Mouse (Mus musculus) lung, postnatal 25 days (tissue): ENCODE measurements at regions not wholly inside any gene's neighbourhood (a gene's known extent, or its start where the extent isn't known, plus 50 kb on each side); places are given as distances from the start of the nearest gene placed in this dataset.

Source experiments
- DNase-seq: peaks from one replicate; pipeline ENCODE4 v3.0.0; 2022; ENCODE audit warnings: low spot score

DNA sequence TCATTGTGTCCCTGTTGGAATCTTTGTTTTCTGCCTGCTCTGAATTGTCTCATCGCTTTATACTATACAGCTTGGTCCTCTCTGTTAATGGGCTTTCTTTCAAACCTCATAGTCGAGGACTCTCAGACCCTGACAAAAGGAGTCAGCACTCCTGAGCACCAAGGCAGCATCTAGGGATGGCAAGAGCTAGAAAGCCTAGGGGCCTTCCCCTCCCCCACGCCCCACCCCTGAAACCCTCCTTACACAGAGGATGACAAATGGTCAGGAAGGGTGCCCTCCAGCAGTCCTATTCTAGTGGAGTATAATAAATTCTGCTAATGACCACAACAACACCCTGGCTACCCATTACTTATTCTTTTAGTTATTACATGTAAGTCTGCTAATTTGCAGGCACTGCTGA is 74.4 kb downstream of the Tbx19 start:
- no peak for DNase-seq

DNA sequence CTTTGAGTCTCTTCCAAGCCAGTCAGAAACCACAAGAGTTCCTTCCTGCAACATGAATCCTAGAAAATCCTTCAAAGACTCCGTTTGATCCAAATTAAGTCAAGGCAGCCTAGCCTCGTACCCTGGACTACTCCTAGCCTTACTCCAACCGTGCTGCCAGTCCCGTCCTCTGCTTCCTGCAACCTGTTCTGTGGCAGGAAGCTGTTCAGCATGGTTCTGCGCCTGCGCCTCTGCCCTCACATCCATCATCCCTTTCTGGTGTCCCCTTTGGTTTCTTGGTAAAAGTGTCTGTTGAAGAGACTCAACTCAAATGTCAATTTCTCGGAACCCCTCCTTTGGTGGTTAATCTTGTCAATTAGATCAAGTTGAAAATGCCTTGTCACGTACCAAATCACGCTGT is 75.8 kb downstream of the Tbx19 start:
- DNase-seq: no peak

DNA sequence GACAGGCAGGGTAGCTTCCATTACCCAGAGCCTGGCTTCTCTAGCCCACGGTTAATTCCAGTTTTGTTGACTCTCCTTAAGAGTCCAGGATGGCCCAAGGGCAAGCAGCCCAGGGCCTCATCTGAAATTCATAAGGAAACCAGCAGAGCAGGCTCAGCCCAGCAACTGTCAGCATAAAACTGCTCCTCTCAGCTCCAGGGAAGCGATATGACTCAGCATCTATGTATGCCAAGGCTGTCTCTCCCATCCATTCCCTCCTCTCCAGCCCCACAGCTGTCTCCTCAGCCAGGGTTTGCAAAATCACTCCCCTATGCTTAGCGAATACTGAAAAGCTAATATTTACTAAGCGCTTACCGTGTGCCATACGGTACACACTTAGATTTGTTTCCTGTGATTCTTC is 76.4 kb downstream of the Tbx19 start:
- peak; percentile 12 for DNase-seq

DNA sequence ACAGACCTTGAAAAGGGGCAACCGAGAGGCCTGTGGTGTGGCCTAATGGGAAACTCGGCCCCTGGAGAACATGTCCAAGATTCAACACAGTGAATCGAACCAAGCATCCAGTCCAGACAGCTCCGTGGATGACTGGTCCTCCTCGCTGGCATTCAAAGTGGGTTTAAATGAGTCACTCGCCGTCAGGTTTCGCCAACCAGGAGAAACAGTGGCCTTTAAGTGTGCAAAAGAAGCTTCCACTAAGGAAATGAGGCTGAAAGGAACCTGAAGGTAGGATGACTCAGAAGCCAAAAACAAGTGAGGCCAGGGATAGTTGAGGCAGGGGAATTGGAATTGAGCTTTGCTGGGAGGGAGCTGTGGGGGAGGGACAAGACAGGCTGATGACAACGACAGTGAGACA is 80.2 kb downstream of the Tbx19 start:
- DNase-seq: no peak

DNA sequence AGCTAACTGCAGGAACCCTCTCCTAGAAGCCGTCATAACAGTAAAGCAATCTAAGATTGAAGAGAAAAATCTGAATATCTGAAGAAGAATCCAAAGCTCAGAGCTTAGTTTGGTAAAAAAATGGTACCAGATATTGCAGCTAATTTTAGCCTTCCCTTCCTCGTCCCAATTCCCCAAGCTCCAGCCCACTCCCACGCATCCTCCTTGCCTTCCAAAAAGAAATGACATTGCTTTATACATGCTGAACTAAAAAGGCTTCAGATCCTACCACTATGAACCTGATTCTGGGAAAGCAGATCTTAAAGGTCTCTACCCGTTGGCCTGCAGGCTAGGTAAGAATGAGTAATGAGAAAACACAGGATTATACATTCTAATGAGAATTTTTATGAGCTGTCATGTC is 83.3 kb downstream of the Tbx19 start:
- no peak for DNase-seq

DNA sequence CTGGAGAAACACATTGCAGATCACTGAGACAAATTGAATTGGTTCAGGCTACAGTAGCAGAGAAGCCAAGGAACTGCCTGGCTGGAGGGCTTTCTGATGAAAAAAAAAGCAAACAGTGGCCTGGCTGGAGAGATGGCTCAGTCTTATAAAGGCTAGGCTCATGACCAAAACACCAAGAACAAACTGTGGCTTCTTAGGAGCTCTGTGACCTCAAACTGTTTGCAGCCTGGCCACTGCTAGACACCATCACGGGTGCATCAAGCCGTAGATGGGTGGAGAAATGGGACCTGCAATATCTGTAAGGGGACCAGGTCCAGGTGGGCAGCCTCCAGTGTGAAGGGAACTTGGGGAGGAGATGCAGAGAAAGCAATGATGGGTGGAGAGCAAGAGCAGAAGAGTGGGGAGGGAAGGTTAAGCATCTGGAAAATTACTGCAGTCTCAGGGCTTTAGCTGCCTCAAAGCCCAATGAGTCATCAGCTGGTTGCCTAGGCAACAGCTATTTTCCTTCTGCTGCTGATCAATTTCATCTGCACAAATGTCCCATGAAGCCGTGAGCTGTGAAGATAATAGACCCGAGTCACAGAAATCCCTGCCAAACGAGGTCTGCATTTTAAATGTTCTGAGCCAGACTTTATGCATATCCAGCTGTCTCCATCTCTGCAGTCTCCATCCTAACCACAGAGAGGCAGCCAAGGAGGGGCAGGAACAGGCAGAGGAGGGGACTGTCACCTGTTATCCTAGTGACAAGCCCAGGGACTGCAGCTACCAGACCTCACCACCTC is 85.1 kb downstream of the Tbx19 start:
- no peak for DNase-seq

DNA sequence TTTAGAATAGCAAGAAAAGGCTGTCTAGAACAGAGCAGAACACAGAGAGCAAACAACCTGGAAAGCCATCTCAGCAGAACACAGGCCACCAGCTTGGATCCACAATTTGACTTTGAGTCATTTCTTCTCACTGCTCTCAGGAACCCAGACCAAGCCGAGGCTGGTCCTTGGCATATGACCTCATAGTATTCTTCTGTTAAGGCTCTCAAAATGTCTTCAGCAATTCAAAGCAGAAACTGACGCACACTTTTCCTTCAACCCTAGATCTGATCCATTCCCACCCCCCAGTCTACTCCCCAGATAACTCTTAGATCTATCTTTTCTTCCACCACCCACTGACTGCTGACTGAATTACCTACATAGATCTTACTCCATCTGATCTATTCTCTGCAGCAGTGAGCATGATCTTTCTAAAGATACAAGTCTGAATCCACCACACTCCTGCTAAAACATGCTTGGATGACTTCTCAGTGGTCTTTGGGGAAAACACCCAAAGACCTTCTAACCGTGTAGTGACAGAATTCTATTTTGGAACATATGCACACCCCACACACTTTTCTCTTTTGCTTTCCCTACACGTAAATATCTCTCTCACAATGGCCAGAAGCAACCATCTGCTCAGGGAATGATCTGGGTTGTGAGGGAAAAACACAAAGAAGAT is 88.6 kb downstream of the Tbx19 start:
- no peak for DNase-seq

DNA sequence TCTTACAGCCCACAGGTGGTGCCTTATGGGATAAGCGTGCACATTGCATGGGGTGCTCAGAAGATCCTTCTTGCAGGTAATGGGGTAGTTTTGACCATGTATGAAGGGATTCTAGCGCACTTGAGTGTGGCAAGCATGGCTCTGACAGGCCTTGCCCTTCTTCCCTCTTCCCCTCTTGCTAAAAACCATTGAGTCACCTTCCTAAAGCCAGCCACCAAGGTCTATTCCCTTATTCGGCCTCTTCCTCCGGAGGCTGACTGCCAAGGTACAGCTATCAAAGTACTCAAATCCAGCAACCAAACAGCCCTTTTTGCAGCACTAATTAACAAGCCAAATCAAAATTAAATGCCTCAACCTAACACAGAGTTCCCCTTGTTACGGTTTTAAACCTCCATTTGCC is 95.6 kb downstream of the Tbx19 start:
- DNase-seq: no peak

DNA sequence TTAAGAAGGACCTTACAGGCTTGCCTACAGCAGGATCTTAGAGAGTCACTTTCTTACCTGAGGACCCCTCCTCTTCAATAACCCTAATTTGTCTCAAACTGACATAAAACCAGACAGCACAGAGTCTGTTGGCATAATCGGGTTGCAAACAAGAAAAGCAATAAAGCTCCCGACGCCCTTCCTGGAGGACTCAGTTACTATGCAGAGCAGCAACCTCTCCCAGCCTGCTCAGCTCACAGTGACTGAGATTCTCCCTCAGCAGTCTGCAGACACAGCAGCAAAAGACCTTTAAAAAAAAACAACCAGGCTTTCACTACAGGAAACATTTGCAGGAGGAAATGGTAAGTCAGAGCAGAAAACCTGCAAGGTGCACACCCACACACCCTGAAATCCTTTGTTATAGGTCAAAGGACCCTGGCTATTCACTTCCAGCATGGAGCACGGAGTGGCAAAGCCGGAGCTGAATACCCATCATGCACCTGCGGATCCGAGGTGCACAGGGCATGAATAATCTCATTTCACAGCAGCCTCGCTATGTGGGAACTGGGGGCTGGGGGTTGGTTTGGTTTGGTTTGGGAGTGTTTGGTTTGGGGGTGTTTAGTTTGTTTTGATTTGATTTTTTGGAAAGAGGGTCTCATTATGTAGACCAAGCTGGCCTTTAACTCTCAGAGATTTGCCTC is 97.6 kb downstream of the Tbx19 start:
- DNase-seq: no peak

DNA sequence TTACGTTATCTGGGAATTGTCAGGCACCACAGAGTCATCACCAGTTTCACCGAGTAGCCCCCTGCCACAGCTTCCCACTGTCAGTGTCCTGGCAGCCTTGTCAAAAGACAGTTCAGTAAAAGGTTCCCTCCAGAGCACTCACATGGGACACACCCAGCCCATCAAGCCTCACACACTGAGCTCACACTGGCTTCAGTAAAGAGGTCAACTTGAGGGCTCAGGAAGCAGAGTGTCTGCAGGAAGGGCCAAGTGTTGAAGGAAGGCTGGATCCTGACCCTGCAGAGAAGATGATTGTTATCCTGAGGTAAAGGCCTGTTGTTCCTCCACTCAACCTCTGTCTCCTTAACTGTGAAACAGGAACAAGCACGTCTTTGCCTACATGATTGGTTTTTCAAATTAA is 99.2 kb downstream of the Tbx19 start:
- DNase-seq: no peak

DNA sequence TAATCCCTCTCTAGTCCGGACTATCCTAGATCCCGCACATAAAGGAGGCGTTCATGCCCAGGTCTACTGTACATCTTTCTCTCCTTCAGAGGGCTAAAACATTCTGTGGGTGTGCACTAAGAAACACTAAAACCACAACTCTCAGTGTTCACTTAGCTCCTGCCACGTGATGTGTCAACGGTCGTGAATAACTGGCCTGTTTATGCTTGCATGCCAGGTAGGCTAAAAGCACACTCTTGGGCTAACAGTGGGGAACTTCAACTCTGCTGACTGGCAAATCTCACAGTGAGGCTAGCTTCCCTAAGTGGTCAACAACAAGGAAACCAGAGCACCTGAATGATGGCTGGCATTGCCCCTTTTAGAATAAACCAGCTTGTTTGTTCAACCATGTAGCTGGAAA is 106.3 kb downstream of the Tbx19 start:
- no peak for DNase-seq

DNA sequence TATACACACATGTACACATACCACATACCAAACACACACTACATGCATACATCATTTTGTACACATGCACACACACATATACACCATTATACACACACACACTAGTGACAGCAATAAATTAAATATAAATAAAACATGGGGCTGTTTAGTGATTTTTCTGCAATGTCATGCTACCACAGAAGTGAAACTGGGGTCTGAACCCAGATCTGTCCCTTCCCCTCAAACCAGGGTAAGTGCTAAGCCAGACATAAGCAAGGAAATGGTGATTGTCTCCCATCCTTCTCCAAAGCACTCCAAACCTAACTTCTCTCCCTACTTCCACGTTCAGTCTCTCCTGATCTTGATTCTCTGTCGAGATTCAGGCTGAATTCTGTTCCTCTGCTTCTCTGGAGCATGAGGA is 109.3 kb downstream of the Tbx19 start:
- DNase-seq: no peak

DNA sequence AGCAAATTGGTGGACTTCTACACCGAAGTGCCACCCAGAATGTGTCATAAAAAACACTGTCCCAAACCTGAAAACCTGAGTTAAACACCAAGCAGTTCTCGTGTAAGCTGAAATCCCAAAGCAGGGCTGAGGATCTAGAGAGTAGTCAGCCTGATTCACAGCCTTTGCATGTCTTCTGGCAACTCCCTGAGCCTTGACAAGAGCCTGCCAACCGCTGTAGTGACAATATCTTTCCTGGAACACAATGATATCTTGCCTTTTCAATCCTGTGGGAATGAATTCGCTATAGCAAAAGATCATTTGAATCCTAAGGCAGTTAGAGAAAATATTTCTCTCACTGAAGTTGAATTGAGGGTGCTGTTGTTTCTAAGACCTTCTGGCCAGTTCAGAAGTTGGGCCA is 110.4 kb downstream of the Tbx19 start:
- no peak for DNase-seq

DNA sequence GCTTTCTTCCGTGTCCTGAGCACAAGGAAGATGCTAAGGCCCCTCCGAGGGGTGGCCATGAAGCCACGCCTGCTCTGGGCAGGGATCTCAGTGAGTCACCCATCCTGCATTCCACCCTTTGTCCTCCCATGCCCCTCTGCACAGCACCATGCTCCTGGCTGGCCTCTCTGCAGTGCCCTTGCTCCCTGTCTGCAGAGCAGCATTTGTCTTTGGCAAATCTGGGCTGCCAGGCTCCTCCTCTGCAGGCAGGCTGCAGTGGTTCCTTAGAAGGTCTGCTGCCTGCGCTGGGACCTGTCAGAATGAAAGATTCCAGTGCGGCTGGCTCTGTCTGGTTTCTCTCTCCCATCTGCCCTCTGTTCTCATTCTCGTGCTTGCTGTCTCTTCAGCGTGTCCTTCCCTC is 111.3 kb upstream of the Xcl1 start:
- no peak for DNase-seq

DNA sequence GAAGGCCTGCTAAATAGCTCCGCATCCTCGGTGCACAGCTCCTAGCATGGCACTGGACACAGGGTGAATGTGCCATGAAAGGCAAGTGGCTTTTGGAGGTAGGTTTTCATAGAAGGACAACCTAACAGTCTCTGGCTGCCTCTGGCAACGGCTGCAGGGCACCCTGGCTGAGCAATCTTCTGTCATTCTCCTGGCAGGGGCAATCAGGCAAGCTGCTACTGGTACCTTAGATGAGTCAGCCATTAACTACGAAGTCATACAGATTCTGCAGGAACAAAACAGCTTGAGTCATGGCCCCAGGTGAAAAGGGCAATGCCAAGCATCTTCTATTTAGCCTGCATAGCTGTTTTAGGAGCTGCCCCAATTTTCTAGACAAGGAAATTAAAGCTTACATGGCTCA is 110.7 kb upstream of the Xcl1 start:
- no peak for DNase-seq

DNA sequence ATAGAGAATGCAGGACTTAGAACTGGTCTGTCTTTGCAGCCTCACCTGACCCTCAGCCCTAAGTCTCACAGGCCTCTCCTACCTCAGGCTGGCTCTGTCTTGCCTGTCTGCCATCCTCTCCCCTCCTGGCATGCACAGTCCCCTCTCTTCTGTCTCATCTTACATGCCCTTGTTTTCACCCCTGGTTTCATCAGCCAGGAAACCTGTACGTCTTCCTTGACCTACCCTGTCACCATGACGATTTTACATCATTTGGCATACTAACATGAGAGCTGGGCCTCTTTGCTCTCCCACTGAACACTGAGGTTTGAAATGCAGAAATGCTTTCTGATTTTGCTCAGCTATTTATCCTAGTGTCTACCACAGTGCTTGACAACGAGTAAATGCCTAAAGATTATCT is 108.0 kb upstream of the Xcl1 start:
- no peak for DNase-seq

DNA sequence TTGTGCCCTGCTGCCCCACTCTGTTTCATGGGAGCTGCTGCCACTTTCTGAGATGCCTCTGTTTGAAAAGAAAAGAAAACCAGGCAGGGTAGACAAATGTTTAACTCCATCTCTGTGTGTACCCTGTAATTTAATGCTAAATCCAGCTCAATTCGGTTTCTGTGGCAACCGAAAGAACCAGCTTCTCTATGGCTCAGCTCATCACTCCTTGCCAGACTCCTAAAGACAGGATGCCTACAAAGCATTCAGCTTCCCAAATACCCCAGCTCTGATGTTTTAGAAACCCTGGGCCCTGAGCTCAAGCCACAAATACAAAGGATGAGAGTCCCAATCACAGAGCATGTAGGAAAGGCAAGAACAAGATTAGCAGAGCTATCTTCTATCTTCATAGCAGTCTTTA is 106.8 kb upstream of the Xcl1 start:
- DNase-seq: no peak

DNA sequence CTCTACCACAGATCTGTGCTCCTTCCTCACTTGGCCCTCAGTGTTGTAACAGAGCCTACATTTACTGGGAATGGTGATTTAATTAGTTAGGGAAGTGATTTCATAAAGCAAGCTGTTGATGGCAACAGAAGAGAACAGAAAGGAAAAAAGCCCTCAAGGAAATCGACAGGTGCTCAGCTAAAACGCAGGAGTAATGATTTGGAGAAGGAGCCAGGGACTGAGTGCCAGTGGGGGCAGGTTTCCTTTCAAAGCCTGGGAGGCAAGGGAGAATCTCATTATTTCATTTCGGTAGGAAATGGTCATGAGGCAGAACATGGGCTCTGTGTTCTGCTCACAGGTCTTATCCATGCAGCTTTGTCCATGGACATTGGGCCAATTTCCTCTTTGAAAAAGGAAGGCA is 101.3 kb upstream of the Xcl1 start:
- no peak for DNase-seq

DNA sequence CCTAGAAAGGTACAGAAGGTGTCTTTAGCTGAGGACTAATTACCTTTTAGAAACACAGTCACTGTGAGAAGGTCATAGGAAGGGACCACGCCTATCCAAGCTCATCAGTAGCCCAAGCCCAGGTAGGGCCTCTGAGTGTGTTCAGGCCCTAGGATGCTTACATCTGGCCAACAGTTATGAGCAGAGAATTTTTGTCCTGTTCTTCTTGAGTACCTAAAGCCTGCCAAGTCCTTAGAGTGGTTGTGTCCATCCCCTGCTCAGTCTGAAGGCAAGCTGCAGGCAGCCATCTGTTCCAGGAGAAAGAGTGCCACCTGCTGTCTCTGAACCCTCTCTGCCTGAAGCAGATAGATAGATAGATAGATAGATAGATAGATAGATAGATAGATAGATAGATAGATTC is 100.3 kb upstream of the Xcl1 start:
- DNase-seq: no peak

DNA sequence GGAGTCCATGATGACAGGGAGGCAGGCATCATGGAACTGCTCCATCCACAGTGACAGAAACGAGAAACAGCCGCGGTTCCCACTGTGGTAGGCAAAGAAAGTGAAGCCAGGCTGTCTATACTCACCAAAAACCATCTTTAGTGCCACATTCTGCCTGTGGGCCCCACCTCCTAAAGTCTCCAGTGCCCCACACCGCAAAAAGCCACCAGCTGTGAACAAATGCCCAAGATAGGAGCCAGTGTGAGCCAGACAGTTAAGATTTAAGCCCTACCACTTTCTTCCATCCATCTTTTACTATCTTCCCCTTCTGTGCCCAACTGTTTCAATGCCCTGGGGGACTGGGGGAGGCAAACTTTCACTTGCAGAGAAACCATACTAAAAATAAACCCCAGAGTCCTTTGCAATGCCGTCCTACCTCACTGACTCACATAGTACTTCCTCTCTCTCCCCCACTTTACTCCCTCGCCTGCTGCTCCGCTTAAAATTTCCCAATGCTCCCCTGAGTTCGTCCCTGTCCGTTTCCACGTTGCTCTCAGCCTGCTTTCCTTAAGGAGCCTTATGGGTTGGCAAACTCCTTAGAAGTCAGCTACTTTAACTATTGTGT is 85.7 kb upstream of the Xcl1 start:
- no peak for DNase-seq

DNA sequence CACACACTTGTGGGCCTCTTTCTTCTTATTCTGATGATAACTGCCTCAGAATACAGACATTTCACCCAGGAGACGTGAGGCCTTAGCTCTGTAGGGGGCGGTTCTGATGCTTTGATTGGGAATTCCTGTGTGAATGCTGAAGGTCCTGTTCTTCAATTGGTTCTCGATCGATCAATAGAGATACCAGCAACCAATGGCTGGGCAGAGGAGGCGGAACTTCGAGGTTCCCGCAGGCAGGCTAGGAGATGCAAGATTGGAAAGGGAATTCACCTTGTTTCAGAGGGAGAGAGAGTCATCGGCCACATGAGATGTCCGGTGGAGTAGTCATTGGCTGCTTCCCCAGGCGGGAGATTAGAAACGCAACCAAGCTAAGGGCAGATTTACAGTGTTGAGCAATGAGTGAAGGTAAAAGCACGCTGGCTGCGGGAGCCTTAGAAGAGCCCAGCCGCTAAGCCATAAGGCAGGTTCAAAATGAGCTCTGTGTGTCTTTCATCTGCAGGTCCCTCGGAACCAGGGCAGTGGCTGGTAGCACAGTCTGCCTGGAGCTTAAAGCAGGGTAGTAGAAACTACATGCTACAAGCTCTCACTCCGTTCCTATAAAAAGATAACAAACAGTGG is 83.5 kb upstream of the Xcl1 start:
- DNase-seq: no peak

DNA sequence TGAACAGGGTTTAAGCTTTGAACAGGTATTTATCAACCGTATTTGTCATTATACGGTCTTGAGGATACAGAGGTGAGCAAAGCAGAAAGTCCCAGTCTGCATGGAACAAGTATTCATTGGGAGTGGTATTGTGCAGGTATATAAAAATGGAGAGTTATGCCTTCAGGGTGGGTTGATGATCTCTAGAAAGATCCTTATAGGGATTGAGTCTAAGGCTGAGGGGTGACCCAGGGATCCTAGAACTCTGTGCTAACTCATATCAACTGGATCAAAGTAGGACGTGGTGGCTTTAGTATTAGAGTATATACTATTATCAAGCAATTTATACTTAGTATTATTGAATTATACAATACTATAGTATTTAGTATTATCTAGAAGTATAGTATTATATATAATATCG is 82.9 kb upstream of the Xcl1 start:
- DNase-seq: no peak

DNA sequence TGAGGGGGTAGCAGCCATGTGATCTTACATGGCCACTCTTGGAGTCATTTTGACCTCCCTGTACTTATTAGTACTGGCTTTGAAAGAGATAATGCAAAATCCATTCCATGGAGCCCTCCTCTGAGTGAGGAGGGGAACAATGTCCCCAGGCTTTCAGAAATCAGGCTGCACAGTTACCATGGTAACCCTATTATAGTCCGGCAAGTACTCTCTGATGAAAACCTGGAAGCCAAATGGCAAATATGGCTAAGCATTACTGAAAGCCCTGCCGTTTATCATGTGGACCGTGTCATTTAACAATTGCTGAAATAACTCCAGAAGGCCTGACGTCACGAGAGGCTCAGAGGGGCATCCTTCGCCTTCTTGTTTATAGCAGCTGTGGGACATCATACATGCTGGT is 82.5 kb upstream of the Xcl1 start:
- no peak for DNase-seq
